Mouse (Mus musculus) MEL (cell line): ENCODE data around the gene Slc35f6. TPM values are rescaled to one million over a fixed set of nuclear protein-coding genes. Genes with fewer than 3 reads are reported as not detected.

Experiments used
- DNase-seq: peaks from one replicate; pipeline ENCODE4 v3.0.0; 2011; ENCODE audit warnings: low read depth, low spot score
- H3K27ac ChIP-seq: 2 replicates; pipeline ENCODE4 v1.5.1; 2012; ENCODE audit warnings: low read depth, mild to moderate bottlenecking, control low read depth, low read length, moderate library complexity; ENCODE audit not compliant: control insufficient read depth
- H3K27me3 ChIP-seq, 2 experiments: fragments of 150-350 bp in 1 of 2; sonication (generic) in 1 of 2; 2 replicates each; pipeline ENCODE4 v1.6.1; 2012; ENCODE audit warnings: low read length in 2 of 2, mild to moderate bottlenecking in 2 of 2, improper control_type of control experiment in 1 of 2, moderate library complexity in 1 of 2; ENCODE audit not compliant: insufficient read depth in 2 of 2, control insufficient read depth in 1 of 2
- H3K36me3 ChIP-seq, 2 experiments: 2 replicates each; pipeline ENCODE4 v1.6.1; 2012 to 2014; ENCODE audit warnings: low read length in 2 of 2, improper control_type of control experiment in 1 of 2, inconsistent platforms in 1 of 2, mild to moderate bottlenecking in 1 of 2; ENCODE audit not compliant: insufficient read depth in 2 of 2, control insufficient read depth in 1 of 2
- H3K4me1 ChIP-seq, 2 experiments: fragments of 150-350 bp in 1 of 2; sonication (generic) in 1 of 2; 2 replicates each; pipeline ENCODE4 v1.6.1; 2012; ENCODE audit warnings: low read length in 2 of 2, improper control_type of control experiment in 1 of 2, mild to moderate bottlenecking in 1 of 2; ENCODE audit not compliant: insufficient read depth in 2 of 2, control insufficient read depth in 1 of 2
- H3K4me3 ChIP-seq, 2 experiments: fragments of 150-350 bp in 1 of 2; sonication (generic) in 1 of 2; 2 replicates each; pipeline ENCODE4 v1.5.1; 2012; ENCODE audit warnings: low read depth in 2 of 2, low read length in 2 of 2, mild to moderate bottlenecking in 2 of 2, moderate library complexity in 2 of 2, control low read depth in 1 of 2, improper control_type of control experiment in 1 of 2; ENCODE audit not compliant: control insufficient read depth in 1 of 2, insufficient read depth in 1 of 2
- H3K79me2 ChIP-seq: 2 replicates; pipeline ENCODE4 v1.6.1; 2012; ENCODE audit warnings: mild to moderate bottlenecking, low read length, moderate library complexity; ENCODE audit not compliant: control insufficient read depth, poor library complexity, insufficient read depth
- H3K9ac ChIP-seq: 2 replicates; pipeline ENCODE4 v1.6.1; 2012; ENCODE audit warnings: low read depth, mild to moderate bottlenecking, control low read depth, low read length, moderate library complexity; ENCODE audit not compliant: control insufficient read depth, poor library complexity, severe bottlenecking
- H3K9me3 ChIP-seq: fragments of 150-350 bp; sonication (generic); replicated peaks from 2 replicates; pipeline ENCODE4 v1.6.1; 2012; ENCODE audit warnings: mild to moderate bottlenecking, low read length, improper control_type of control experiment, moderate library complexity; ENCODE audit not compliant: insufficient read depth
- ELF1 ChIP-seq: IDR thresholded peaks from 2 replicates; pipeline ENCODE4 v1.6.1; 2014; ENCODE audit warnings: low read depth, mild to moderate bottlenecking, inconsistent platforms, low read length, improper control_type of control experiment, moderate library complexity
- GABPA ChIP-seq: IDR thresholded peaks from 2 replicates; pipeline ENCODE4 v1.6.1; 2012; ENCODE audit warnings: low read depth, mild to moderate bottlenecking, inconsistent platforms, low read length, improper control_type of control experiment, moderate library complexity
- JUND ChIP-seq: IDR thresholded peaks from 2 replicates; pipeline ENCODE4 v1.6.1; 2011; ENCODE audit warnings: low read depth, mild to moderate bottlenecking, improper control_type of control experiment, low read length
- MAX ChIP-seq: IDR thresholded peaks from 2 replicates; pipeline ENCODE4 v1.6.1; 2011; ENCODE audit warnings: low read length, improper control_type of control experiment
- MYC ChIP-seq: IDR thresholded peaks from 2 replicates; pipeline ENCODE4 v1.6.1; 2011; ENCODE audit warnings: low read depth, mild to moderate bottlenecking, low read length, improper control_type of control experiment, moderate library complexity
- POLR2AphosphoS5 ChIP-seq: IDR thresholded peaks from 2 replicates; pipeline ENCODE4 v1.6.1; 2012; ENCODE audit warnings: low read depth, borderline replicate concordance, mild to moderate bottlenecking, inconsistent platforms, low read length, moderate library complexity, mixed read lengths
- RCOR1 ChIP-seq: IDR thresholded peaks from 2 replicates; pipeline ENCODE4 v1.6.1; 2012; ENCODE audit warnings: low read depth, mild to moderate bottlenecking, inconsistent platforms, low read length, improper control_type of control experiment
- SIN3A ChIP-seq: IDR thresholded peaks from 2 replicates; pipeline ENCODE4 v1.6.1; 2012; ENCODE audit warnings: low read length, improper control_type of control experiment, inconsistent platforms
- TAL1 ChIP-seq: IDR thresholded peaks from 2 replicates; pipeline ENCODE4 v1.6.1; 2012; ENCODE audit warnings: mild to moderate bottlenecking, inconsistent platforms, low read length, moderate library complexity, mixed read lengths
- TCF12 ChIP-seq: IDR thresholded peaks from 2 replicates; pipeline ENCODE4 v1.6.1; 2014; ENCODE audit warnings: low read depth, mild to moderate bottlenecking, inconsistent platforms, low read length, improper control_type of control experiment, moderate library complexity
- USF2 ChIP-seq, 2 experiments: IDR thresholded peaks; 2 replicates each; pipeline ENCODE4 v1.6.1; 2011 to 2012; ENCODE audit warnings: improper control_type of control experiment in 2 of 2, low read length in 2 of 2, borderline replicate concordance in 1 of 2, inconsistent platforms in 1 of 2, low read depth in 1 of 2, mild to moderate bottlenecking in 1 of 2; ENCODE audit not compliant: insufficient read depth in 1 of 2
- ZC3H11A ChIP-seq: IDR thresholded peaks from 2 replicates; pipeline ENCODE4 v1.6.1; 2012; ENCODE audit warnings: low read depth, mild to moderate bottlenecking, inconsistent platforms, low read length, improper control_type of control experiment
- ZNF384 ChIP-seq: IDR thresholded peaks from 2 replicates; pipeline ENCODE4 v1.6.1; 2012; ENCODE audit warnings: low read depth, mild to moderate bottlenecking, inconsistent platforms, low read length, improper control_type of control experiment
- polyA plus RNA-seq, 2 experiments: library from polyadenylated mRNA; stranded (reverse) in 1 of 2; unstranded in 1 of 2; fragments of >175 nt in 1 of 2; fragments of >200 nt in 1 of 2; gene quantifications; 2 replicates each; pipeline versions ENCODE4 v1.2.1 to v1.2.4; 2012; ENCODE audit warnings: low replicate concordance in 2 of 2, low read depth in 1 of 2; ENCODE audit not compliant: insufficient read length in 2 of 2, insufficient read depth in 1 of 2, missing spikeins in 1 of 2
- total RNA-seq: library from RNA; depleted of rRNA; stranded (reverse); fragments of 300-350 nt; gene quantifications from 2 replicates; pipeline ENCODE4 v1.2.3, GENCODE M21; 2012

Gene Slc35f6
- total and polyA plus RNA-seq, 3 experiments: 18.0 to 32.4 TPM; not detected in 1

- Histone ChIP-seq H3K9ac (peak overlapping the region; percentile 55), H3K27ac (no peak overlapping the region), H3K27me3 (no peaks in the 10 kb centered on the region; a peak in 1 of 4 replicates), H3K79me2 (peaks cover 8% of the 10 kb centered on the region), H3K4me3 (peak overlapping the region; percentile 83 to 90), H3K9me3 (no peaks in the 10 kb centered on the region), H3K36me3 (peaks cover 0 to 15% of the 10 kb centered on the region in 2 experiments; a peak in 2 of 4 replicates), H3K4me1 (peaks cover 6 to 21% of the 10 kb centered on the region in 2 experiments)
- TF ChIP-seq GABPA (no peak), JUND (no peak), MAX (no peak), RCOR1 (no peak), ZNF384 (no peak), TCF12 (no peak), POLR2AphosphoS5 (no peak), ZC3H11A (no peak), SIN3A (no peak), ELF1 (no peak)
- no peak for DNase-seq
Observed at GRCm38 (mm10) chr5:30647396-30647795, 337 bp upstream of the Slc35f6 start.

- DNase-seq: no peak
- no peaks in the 10 kb centered on the region; a peak in 1 of 4 replicates for H3K27me3 ChIP-seq
- H3K79me2 ChIP-seq: peaks cover 8% of the 10 kb centered on the region
- H3K27ac ChIP-seq: no peak overlapping the region
- no peak overlapping the region for H3K9ac ChIP-seq
- no peak overlapping the region for H3K4me3 ChIP-seq
- peaks cover 0 to 8% of the 10 kb centered on the region in 2 experiments; a peak in 2 of 4 replicates for H3K36me3 ChIP-seq
- H3K9me3 ChIP-seq: no peaks in the 10 kb centered on the region
- H3K4me1 ChIP-seq: peaks cover 6 to 9% of the 10 kb centered on the region in 2 experiments
- TF ChIP-seq USF2 (IDR thresholded peaks at IDR 0.05; ENCODE audit: borderline replicate concordance in 1 of 2, insufficient read depth in 1 of 2, low read depth in 1 of 2, low read length in 2 of 2): no peak
Observed at GRCm38 (mm10) chr5:30649558-30649957, 1.8 kb downstream of the Slc35f6 start.

- no peak overlapping the region for H3K9ac ChIP-seq
- H3K4me3 ChIP-seq: no peak overlapping the region
- peak; percentile 29; the same call in 1 of the 2 replicates for TF ChIP-seq TAL1
- TF ChIP-seq MYC: no peak
- peaks cover 6 to 9% of the 10 kb centered on the region in 2 experiments for H3K4me1 ChIP-seq
- H3K79me2 ChIP-seq: peaks cover 8% of the 10 kb centered on the region
- no peaks in the 10 kb centered on the region for H3K27me3 ChIP-seq
- no peaks in the 10 kb centered on the region for H3K9me3 ChIP-seq
- H3K27ac ChIP-seq: no peak overlapping the region
- H3K36me3 ChIP-seq: peaks cover 0 to 8% of the 10 kb centered on the region in 2 experiments; a peak in 2 of 4 replicates
- peak; percentile 27 for DNase-seq
Observed at GRCm38 (mm10) chr5:30650756-30651155, 3.0 kb downstream of the Slc35f6 start.
